Mouse (Mus musculus) kidney, postnatal 0 days (tissue): ENCODE data around the gene Plxnb3. TPM values are rescaled to one million over a fixed set of nuclear protein-coding genes. Genes with fewer than 3 reads are reported as not detected.
A peak's percentile ranks its signal among the peaks of the same experiment; 100 is the strongest.

ENCODE experiments used
- ATAC-seq: fragments of 200-750 bp; cut with Nextera tagmentation; replicated peaks from 2 replicates; pipeline ENCODE4 v1.8.0; 2017; ENCODE audit warnings: low read depth, moderate number of reproducible peaks, moderate TSS enrichment, moderate library complexity; ENCODE audit not compliant: low FRiP score
- DNase-seq: peaks from one replicate; pipeline ENCODE4 v3.0.0-alpha.2; 2016; ENCODE audit warnings: low spot score
- H3K27ac ChIP-seq: fragments of 300-500 bp; sonication (generic); 2 replicates; pipeline ENCODE4 v1.5.1; 2014; ENCODE audit warnings: mild to moderate bottlenecking
- H3K27me3 ChIP-seq: fragments of 300-500 bp; sonication (generic); 2 replicates; pipeline ENCODE4 v1.6.1; 2014; ENCODE audit warnings: low read length, mixed read lengths; ENCODE audit not compliant: insufficient read depth
- H3K36me3 ChIP-seq: fragments of 300-500 bp; sonication (generic); 2 replicates; pipeline ENCODE4 v1.6.1; 2014; ENCODE audit warnings: low read length, mixed read lengths; ENCODE audit not compliant: insufficient read depth
- H3K4me1 ChIP-seq: fragments of 300-500 bp; sonication (generic); replicated peaks from 2 replicates; pipeline ENCODE4 v1.6.1; 2014; ENCODE audit warnings: antibody characterized with exemption, low read length, mixed read lengths; ENCODE audit not compliant: insufficient read depth
- H3K4me2 ChIP-seq: fragments of 300-500 bp; sonication (generic); 2 replicates; pipeline ENCODE4 v1.6.1; 2014; ENCODE audit warnings: mild to moderate bottlenecking, low read length, moderate library complexity, mixed read lengths
- H3K4me3 ChIP-seq: fragments of 300-500 bp; sonication (generic); replicated peaks from 2 replicates; pipeline ENCODE4 v1.5.1; 2014; ENCODE audit warnings: low read depth, low read length
- H3K9ac ChIP-seq: fragments of 300-500 bp; sonication (generic); 2 replicates; pipeline ENCODE4 v1.6.1; 2014; ENCODE audit warnings: low read depth, low read length
- H3K9me3 ChIP-seq: fragments of 300-500 bp; sonication (generic); replicated peaks from 2 replicates; pipeline ENCODE4 v1.6.1; 2016; ENCODE audit warnings: low read length, inconsistent platforms, mixed read lengths
- CTCF ChIP-seq: IDR thresholded peaks from 2 replicates; pipeline ENCODE4 v1.5.1; 2016; ENCODE audit warnings: antibody characterized with exemption, low read depth, mild to moderate bottlenecking, moderate library complexity
- WGBS: fragments of 180-500 bp; shearing (Covaris S2); extraction: QIAGEN DNeasy Blood & Tissue Kit; methylation state at CpG from one replicate; pipeline ENCODE4 v1.1.7; 2014; 5-methylcytosine and 5-hydroxymethylcytosine counted together
- polyA plus RNA-seq: library from polyadenylated mRNA; unstranded; fragments of >200 nt; fragmentation: Nextera tagmentation; extraction: Ambion mirVana; gene quantifications from 2 replicates; pipeline ENCODE4 v1.2.1, GENCODE M21; 2015

The Plxnb3 gene
- polyA plus RNA-seq, 1 experiment from 2014 or later: 0.14 TPM

DNA sequence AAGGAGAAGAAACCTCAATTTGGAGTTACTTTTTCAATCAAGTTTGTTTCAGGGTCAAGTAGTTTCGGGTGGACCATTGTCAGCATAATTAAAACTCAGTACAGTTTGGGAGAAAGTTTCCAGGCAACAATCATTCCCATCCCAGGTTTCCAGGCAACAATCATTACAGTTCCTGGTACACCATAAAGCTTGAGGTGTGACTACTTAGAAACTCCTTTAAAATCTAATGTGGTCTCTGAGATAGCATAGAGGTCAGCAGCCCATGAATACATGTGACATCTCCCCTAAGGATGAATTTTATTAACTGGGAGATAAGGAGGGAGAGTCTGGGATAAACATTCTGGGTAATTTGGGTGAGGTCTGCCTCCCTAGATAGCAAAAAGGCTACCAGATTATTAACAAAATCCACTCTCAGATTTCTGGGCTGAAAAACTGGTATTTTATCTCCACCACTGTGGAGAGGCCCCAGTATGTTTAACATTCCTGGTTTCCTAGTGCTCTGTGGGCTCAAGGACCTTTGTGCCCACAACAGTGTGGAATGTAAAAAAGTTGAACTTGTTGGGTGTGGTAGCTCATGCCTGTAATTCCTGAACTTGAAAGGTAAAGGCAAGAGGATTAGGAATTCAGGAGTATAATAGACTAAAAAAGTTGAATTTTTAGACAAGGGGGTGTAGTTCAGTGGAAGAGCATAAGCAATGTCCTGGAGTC is 12.0 kb upstream of the Plxnb3 start:
- Histone ChIP-seq H3K9ac (no peak overlapping the region), H3K36me3 (no peaks in the 10 kb centered on the region), H3K4me1 (no peaks in the 10 kb centered on the region), H3K9me3 (no peaks in the 10 kb centered on the region), H3K27ac (no peak overlapping the region), H3K4me3 (no peak overlapping the region), H3K27me3 (no peaks in the 10 kb centered on the region), H3K4me2 (no peak overlapping the region)
- TF ChIP-seq CTCF: no peak
- 81% methylated on average over 1 of the region's 1 CpGs for WGBS
- ATAC-seq (no peak), DNase-seq (no peak)

DNA sequence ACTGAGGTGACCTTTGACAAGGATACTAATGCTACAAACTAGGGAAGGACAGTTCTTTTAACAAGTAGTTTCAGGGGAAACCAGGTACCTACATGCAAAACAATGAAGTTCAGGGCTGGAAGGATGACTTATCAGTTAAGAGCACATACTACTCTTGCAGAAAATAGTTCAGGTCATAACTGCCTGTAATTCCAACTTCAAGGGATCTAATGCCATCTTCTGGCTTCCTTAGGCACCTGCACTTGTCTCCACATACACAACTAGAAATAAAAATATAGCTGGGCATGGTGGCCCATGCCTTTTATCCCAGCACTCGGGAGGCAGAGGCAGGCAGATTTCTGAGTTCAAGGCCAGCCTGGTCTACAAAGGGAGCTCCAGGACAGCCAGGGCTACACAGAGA is 7.9 kb upstream of the Plxnb3 start:
- no peak for ATAC-seq
- DNase-seq: no peak
- H3K9ac ChIP-seq: no peak overlapping the region
- no peaks in the 10 kb centered on the region for H3K36me3 ChIP-seq
- no peak overlapping the region for H3K27ac ChIP-seq
- 90% methylated on average over 1 of the region's 1 CpGs for WGBS
- peak; percentile 29 for TF ChIP-seq CTCF
- H3K9me3 ChIP-seq: no peaks in the 10 kb centered on the region
- H3K4me1 ChIP-seq: no peaks in the 10 kb centered on the region
- H3K27me3 ChIP-seq: no peaks in the 10 kb centered on the region
- H3K4me2 ChIP-seq: no peak overlapping the region
- no peak overlapping the region for H3K4me3 ChIP-seq

- no peaks in the 10 kb centered on the region for H3K36me3 ChIP-seq
- DNase-seq (no peak), ATAC-seq (no peak)
- H3K9ac ChIP-seq: no peak overlapping the region
- H3K4me3 ChIP-seq: no peak overlapping the region
- no peaks in the 10 kb centered on the region for H3K27me3 ChIP-seq
- H3K27ac ChIP-seq: no peak overlapping the region
- TF ChIP-seq CTCF: no peak
- no peaks in the 10 kb centered on the region for H3K4me1 ChIP-seq
- H3K9me3 ChIP-seq: no peaks in the 10 kb centered on the region
- H3K4me2 ChIP-seq: no peak overlapping the region
- 85% methylated on average over 13 of the region's 13 CpGs for WGBS
These were observed 1.9 kb downstream of the Plxnb3 start for GRCm38 (mm10) chrX:73758611-73759290.

DNA sequence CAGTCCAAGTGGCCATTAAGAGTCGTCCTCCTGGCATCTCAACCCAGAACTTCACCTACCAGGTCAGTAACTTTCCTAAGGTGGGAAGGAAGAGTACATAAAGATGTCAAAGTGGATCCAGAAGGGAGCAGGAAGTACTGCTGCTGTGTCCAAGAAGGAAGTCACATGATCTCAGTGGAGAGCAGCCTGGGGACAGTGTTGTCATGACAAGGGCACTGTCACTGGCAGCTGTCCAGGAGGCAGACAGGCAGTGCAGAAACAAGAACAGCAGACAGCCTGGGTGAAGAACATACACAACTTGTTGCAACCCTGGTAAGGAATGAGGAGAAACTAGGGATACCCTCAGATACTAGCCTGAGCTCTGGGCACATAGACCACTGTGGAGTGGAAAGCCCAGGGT is 8.4 kb downstream of the Plxnb3 start:
- TF ChIP-seq CTCF: no peak
- Histone ChIP-seq H3K9ac (no peak overlapping the region), H3K4me1 (no peaks in the 10 kb centered on the region), H3K4me2 (no peak overlapping the region), H3K9me3 (no peaks in the 10 kb centered on the region), H3K36me3 (no peaks in the 10 kb centered on the region), H3K27ac (no peak overlapping the region), H3K27me3 (no peaks in the 10 kb centered on the region), H3K4me3 (no peak overlapping the region)
- DNase-seq (peak; percentile 57), ATAC-seq (no peak)
- 43% methylated on average over 1 of the region's 1 CpGs for WGBS

GRCm38 (mm10) chrX:73767267-73767666 is 10.4 kb downstream of the Plxnb3 start:
- Histone ChIP-seq H3K9ac (no peak overlapping the region), H3K27me3 (no peaks in the 10 kb centered on the region), H3K36me3 (no peaks in the 10 kb centered on the region), H3K4me2 (no peak overlapping the region), H3K4me1 (no peaks in the 10 kb centered on the region), H3K4me3 (no peak overlapping the region), H3K9me3 (no peaks in the 10 kb centered on the region), H3K27ac (no peak overlapping the region)
- TF ChIP-seq CTCF: peak; percentile 63
- WGBS: 67% methylated on average over 9 of the region's 9 CpGs
- no peak for ATAC-seq
- no peak for DNase-seq

DNA sequence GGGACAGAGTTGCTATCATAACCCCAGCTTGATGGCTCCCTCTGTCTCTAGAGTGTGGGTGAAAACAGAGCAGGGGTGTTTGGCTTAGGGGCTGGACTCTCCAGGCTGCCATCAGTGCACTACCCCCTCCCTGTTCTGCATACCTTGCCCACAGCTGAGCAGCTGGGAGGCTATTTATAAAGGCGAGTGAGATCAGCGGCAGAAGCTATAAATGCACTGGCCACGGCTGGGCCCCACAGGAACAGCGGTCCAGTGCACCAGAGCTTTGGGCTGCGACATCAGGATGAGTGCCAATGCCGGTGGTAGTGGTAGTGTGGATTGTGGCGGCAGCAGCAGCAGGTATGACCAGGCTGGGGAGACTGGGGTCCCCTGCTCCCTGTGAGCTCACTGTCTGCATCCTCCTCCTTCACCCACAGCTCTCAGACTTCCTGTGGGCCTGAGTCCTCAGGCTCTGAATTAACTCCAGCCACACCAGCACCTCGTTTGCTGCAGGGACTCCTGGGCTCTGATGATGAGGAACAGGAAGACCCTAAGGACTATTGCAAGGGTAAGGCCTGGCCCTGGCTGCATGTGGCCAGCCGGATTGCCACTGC is 17.4 kb downstream of the Plxnb3 start, which contains the start of gene Srpk3:
TSS of gene Srpk3 (plus strand) at position 238 of the 593 bp plus-strand sequence.
- Histone ChIP-seq H3K9me3 (no peaks in the 10 kb centered on the region), H3K36me3 (peaks cover 4% of the 10 kb centered on the region; the same call in 1 of the 2 replicates), H3K4me1 (no peaks in the 10 kb centered on the region), H3K27me3 (no peaks in the 10 kb centered on the region), H3K4me3 (no peak within 1 kb of the TSS), H3K4me2 (no peak within 1 kb of the TSS), H3K27ac (0 out of 2 replicates have a peak within 1 kb of the TSS, but pooled peaks have one; percentile 28), H3K9ac (no peak within 1 kb of the TSS)
- 53% methylated on average over 9 of the region's 9 CpGs for WGBS
- ATAC-seq (peak; percentile 50), DNase-seq (peak; percentile 14)
- no peak for TF ChIP-seq CTCF
